Mouse (Mus musculus): ENCODE results near the gene Fam78a. TPM values are rescaled to one million over a fixed set of nuclear protein-coding genes. Genes with fewer than 3 reads are reported as not detected.

Gene Fam78a
- polyA plus RNA-seq, 1 experiment from 2014 or later: 0.46 TPM

DNA sequence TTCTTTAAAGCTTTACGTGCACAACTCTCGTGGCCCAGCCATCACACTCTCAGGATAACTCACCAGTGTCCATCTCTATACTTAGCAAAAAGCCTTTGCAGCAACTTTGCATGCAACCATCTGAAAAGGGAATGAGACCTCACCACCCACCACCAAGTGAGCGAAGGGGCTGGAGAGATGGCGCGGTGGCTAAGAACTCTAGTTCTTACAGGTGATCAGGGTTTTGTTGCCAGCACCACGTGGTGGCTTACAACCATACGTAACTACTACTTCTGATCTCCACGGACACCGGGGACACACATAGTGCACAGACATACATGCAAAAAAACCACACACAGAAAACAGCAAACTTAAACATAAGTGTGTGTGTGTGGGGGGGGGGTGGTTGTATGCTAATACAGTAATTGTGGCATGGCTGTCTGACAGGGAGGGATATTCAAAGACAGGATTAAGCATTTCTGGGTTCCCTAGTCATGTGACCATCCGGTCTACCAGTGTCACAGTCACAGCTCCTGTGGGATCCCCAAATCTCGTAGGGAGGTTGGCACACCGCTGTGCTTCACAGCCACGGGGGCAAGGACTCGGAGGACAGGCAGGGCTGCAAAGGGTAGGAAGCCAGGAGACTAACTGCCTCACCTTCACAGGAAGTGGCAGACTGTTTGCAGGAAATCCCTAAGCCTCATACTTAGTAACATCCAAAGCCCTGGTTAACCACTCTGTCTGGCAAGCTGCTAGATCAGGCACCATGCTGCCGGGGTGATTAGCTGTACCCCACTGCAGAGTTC is 21.8 kb downstream of the Fam78a start:
- Histone ChIP-seq H3K4me3 (no peak overlapping the region), H3K27me3 (no peaks in the 10 kb centered on the region), H3K27ac (replicated peaks) (no peak overlapping the region), H3K4me2 (replicated peaks) (no peak overlapping the region), H3K36me3 (no peaks in the 10 kb centered on the region), H3K9me3 (no peaks in the 10 kb centered on the region), H3K4me1 (no peaks in the 10 kb centered on the region), H3K9ac (replicated peaks) (no peak overlapping the region)
- no peak for ATAC-seq (replicated peaks)
- WGBS: 84% methylated on average over 15 of the region's 15 CpGs

GRCm38 (mm10) chr2:32061722-32062505 is 22.7 kb downstream of the Fam78a start:
- no peak overlapping the region for H3K27ac ChIP-seq (replicated peaks)
- H3K9me3 ChIP-seq: no peaks in the 10 kb centered on the region
- no peak overlapping the region for H3K4me2 ChIP-seq (replicated peaks)
- H3K4me3 ChIP-seq: no peak overlapping the region
- H3K36me3 ChIP-seq: no peaks in the 10 kb centered on the region
- H3K27me3 ChIP-seq: no peaks in the 10 kb centered on the region
- ATAC-seq (replicated peaks): no peak
- no peak overlapping the region for H3K9ac ChIP-seq (replicated peaks)
- WGBS: 81% methylated on average over 12 of the region's 12 CpGs
- no peaks in the 10 kb centered on the region for H3K4me1 ChIP-seq

DNA sequence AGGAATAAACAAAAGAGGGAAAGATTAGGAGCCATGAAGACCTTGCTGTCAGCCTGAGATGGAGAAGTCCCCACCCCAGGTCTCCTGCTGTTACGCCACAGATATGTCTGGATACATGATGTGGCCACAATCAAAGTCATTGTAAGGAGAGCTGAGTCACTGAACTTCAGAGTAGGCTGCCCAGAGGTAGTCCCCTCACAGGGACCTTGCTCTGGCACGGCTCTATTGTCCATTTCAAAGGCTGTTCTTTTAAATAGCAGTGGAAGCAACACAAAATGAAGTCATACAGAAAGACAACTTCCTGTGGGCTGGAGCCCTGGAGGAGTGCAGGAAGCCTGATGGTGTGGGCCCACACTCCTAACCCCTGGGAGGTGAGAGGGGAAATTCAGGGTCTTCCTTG is 23.5 kb downstream of the Fam78a start:
- no peaks in the 10 kb centered on the region for H3K9me3 ChIP-seq
- no peak overlapping the region for H3K4me3 ChIP-seq
- no peaks in the 10 kb centered on the region for H3K4me1 ChIP-seq
- ATAC-seq (replicated peaks): no peak
- no peak overlapping the region for H3K9ac ChIP-seq (replicated peaks)
- no peak overlapping the region for H3K27ac ChIP-seq (replicated peaks)
- H3K36me3 ChIP-seq: no peaks in the 10 kb centered on the region
- WGBS: 64% methylated on average over 2 of the region's 2 CpGs
- no peaks in the 10 kb centered on the region for H3K27me3 ChIP-seq
- H3K4me2 ChIP-seq (replicated peaks): no peak overlapping the region

- Histone ChIP-seq H3K27ac (replicated peaks) (no peak overlapping the region), H3K9me3 (no peaks in the 10 kb centered on the region)
- 62% methylated on average over 6 of the region's 6 CpGs for WGBS
Measured at GRCm38 (mm10) chr2:32060228-32060805, 24.3 kb downstream of the Fam78a start.

DNA sequence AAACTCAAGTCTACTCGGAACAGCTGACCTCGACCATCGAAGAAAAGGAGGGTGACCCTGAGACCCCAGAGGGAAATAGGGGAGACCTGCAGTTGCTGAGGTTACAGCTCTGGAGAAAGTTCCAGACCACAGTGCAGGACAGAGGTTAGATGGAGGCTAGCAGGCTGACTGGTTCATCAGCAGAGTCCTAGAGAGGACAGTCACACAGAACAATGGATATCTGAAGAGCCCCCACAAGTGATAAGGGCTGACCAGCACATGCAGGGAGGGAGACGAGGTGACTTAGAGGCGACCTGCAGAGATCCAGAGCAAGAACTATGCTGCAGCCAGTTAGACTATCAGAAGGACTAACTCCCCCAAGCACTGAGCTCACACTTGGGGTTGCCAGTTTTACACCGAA is 25.0 kb downstream of the Fam78a start:
- no peak overlapping the region for H3K27ac ChIP-seq (replicated peaks)
- no peak overlapping the region for H3K9ac ChIP-seq (replicated peaks)
- H3K36me3 ChIP-seq: no peaks in the 10 kb centered on the region
- WGBS: 77% methylated on average over 6 of the region's 6 CpGs
- H3K4me1 ChIP-seq: no peaks in the 10 kb centered on the region
- no peak overlapping the region for H3K4me3 ChIP-seq
- ATAC-seq (replicated peaks): no peak
- no peaks in the 10 kb centered on the region for H3K27me3 ChIP-seq
- no peaks in the 10 kb centered on the region for H3K9me3 ChIP-seq
- H3K4me2 ChIP-seq (replicated peaks): no peak overlapping the region

More at GRCm38 (mm10) chr2:32060228-32060805, 24.3 kb downstream of the Fam78a start:
- Histone ChIP-seq H3K27me3 (no peaks in the 10 kb centered on the region), H3K36me3 (no peaks in the 10 kb centered on the region), H3K4me1 (no peaks in the 10 kb centered on the region), H3K4me3 (no peak overlapping the region), H3K9ac (replicated peaks) (no peak overlapping the region), H3K4me2 (replicated peaks) (no peak overlapping the region)
- ATAC-seq (replicated peaks): no peak

DNA sequence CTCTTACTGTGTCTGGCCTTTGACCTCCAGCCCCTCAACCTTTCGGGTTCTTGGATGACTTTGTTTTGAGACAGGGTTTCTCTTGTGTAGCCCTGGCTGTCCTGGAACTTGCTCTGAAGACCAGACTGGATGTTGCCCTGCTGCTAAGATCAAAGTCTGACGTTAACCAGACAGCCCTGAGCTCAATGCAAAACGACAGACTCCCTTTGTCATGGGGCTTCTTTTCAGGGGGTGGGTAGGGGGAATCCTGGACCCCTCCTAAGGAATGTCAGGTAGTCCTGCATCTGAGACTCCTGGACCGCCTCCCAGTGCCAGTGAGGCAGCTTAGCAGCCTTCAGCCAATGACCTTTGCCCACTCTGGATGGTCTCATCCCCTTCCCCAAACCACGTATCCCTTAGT is 25.9 kb downstream of the Fam78a start:
- H3K4me2 ChIP-seq (replicated peaks): no peak overlapping the region
- no peaks in the 10 kb centered on the region for H3K27me3 ChIP-seq
- H3K9ac ChIP-seq (replicated peaks): no peak overlapping the region
- no peaks in the 10 kb centered on the region for H3K9me3 ChIP-seq
- no peak for ATAC-seq (replicated peaks)
- 44% methylated on average over 5 of the region's 5 CpGs for WGBS
- H3K36me3 ChIP-seq: peaks cover under 1% of the 10 kb centered on the region; the same call in 1 of the 2 replicates
- no peak overlapping the region for H3K4me3 ChIP-seq
- no peaks in the 10 kb centered on the region for H3K4me1 ChIP-seq
- no peak overlapping the region for H3K27ac ChIP-seq (replicated peaks)

- H3K36me3 ChIP-seq: peaks cover 5% of the 10 kb centered on the region; the same call in 1 of the 2 replicates
- WGBS: 67% methylated on average over 9 of the region's 9 CpGs
- H3K27me3 ChIP-seq: no peaks in the 10 kb centered on the region
- no peaks in the 10 kb centered on the region for H3K4me1 ChIP-seq
- no peak overlapping the region for H3K9ac ChIP-seq (replicated peaks)
- H3K9me3 ChIP-seq: no peaks in the 10 kb centered on the region
- no peak overlapping the region for H3K27ac ChIP-seq (replicated peaks)
- no peak for ATAC-seq (replicated peaks)
- no peak overlapping the region for H3K4me3 ChIP-seq
- H3K4me2 ChIP-seq (replicated peaks): no peak overlapping the region
Measured at GRCm38 (mm10) chr2:32058241-32058640, 26.4 kb downstream of the Fam78a start.

GRCm38 (mm10) chr2:32057794-32058193 is 26.9 kb downstream of the Fam78a start:
- no peak for ATAC-seq (replicated peaks)
- H3K4me2 ChIP-seq (replicated peaks): no peak overlapping the region
- H3K4me3 ChIP-seq: no peak overlapping the region
- no peaks in the 10 kb centered on the region for H3K27me3 ChIP-seq
- no peaks in the 10 kb centered on the region for H3K4me1 ChIP-seq
- H3K9ac ChIP-seq (replicated peaks): no peak overlapping the region
- H3K9me3 ChIP-seq: no peaks in the 10 kb centered on the region
- no peak overlapping the region for H3K27ac ChIP-seq (replicated peaks)
- H3K36me3 ChIP-seq: peaks cover 5% of the 10 kb centered on the region; the same call in 1 of the 2 replicates
- WGBS: 84% methylated on average over 4 of the region's 4 CpGs

DNA sequence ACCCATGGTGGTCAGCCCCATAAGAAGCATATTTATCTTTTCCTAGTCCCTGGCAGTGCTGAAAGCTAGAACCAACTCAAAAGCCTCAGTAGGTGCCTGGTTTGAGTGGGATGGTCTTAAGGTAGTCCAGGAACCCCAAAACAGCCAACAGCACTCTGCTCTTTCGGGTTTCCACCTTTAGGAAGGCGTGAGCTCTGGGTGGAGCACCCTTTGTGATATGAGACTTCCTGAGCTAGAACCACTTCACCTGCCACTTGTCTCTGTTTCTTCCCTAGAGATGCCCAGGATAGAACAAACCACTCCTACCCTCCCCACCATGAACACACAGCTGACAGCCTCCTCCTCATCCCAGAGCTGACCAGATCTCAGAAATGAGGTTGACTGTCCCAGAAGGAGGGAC is 27.3 kb downstream of the Fam78a start:
- no peaks in the 10 kb centered on the region for H3K27me3 ChIP-seq
- 96% methylated on average over 2 of the region's 2 CpGs for WGBS

DNA sequence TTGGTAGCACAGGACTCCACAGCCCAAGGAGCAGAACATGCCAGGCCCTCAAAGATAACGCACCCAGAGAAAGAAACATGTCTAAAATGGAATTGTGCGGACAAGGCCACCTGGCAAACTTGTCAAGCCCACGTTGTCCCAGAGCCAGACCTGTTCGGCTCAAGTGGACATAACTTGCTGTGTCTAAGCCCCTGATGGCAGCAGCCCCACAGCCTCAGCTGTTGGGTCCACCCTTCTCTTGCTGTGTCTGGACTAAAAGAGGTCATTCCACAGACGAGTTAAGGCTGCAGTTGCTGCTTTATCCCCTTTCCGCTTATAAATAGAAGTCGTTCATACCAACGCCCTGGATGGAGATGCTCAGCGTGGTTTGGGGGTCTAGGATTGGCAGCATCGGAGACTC is 28.1 kb downstream of the Fam78a start:
- peaks cover 17% of the 10 kb centered on the region; the same call in 1 of the 2 replicates for H3K36me3 ChIP-seq
- no peak for ATAC-seq (replicated peaks)
- no peak overlapping the region for H3K4me3 ChIP-seq
- 91% methylated on average over 10 of the region's 10 CpGs for WGBS
- H3K9ac ChIP-seq (replicated peaks): no peak overlapping the region
- no peaks in the 10 kb centered on the region for H3K27me3 ChIP-seq
- no peak overlapping the region for H3K4me2 ChIP-seq (replicated peaks)
- H3K9me3 ChIP-seq: no peaks in the 10 kb centered on the region
- no peaks in the 10 kb centered on the region for H3K4me1 ChIP-seq
- no peak overlapping the region for H3K27ac ChIP-seq (replicated peaks)

More for the DNA sequence above, 27.3 kb downstream of the Fam78a start:
- no peak overlapping the region for H3K27ac ChIP-seq (replicated peaks)
- no peaks in the 10 kb centered on the region for H3K4me1 ChIP-seq
- H3K4me3 ChIP-seq: no peak overlapping the region
- no peak overlapping the region for H3K9ac ChIP-seq (replicated peaks)
- ATAC-seq (replicated peaks): no peak
- H3K4me2 ChIP-seq (replicated peaks): no peak overlapping the region
- no peaks in the 10 kb centered on the region for H3K9me3 ChIP-seq
- peaks cover 8% of the 10 kb centered on the region; the same call in 1 of the 2 replicates for H3K36me3 ChIP-seq

DNA sequence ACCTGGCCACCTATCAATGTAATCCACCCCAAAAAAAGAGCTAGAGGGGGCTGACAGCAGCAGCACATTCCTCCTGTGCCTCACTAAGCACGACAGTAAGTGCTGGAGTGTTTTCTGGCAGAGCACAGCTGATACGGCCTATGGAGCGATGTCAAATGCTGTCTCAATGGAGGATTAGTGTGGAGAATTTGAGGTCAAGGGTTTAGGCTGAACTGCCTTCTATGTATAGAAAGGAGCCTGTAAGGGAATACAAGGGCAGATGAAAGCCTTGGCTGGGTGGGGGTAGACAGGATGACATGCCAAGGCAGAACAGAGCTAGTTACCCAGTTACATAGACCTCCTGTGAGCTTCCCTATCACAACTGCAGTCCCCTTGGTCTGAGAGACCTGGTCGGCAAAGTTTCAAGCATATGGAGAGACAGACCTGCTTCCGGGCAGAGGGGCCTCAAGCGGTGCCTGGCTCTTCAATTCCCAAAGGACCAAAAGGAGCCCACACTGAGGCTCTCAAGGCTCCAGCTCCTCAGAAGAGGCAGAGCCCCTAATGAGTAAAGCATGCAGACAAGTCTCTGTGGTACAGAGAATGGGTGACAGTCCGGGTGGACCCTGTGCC is 29.2 kb downstream of the Fam78a start:
- Histone ChIP-seq H3K36me3 (peaks cover 25% of the 10 kb centered on the region; the same call in 1 of the 2 replicates), H3K9me3 (no peaks in the 10 kb centered on the region), H3K27me3 (no peaks in the 10 kb centered on the region), H3K4me1 (no peaks in the 10 kb centered on the region), H3K9ac (replicated peaks) (no peak overlapping the region), H3K4me2 (replicated peaks) (no peak overlapping the region), H3K27ac (replicated peaks) (no peak overlapping the region), H3K4me3 (no peak overlapping the region)
- WGBS: 63% methylated on average over 7 of the region's 7 CpGs
- ATAC-seq (replicated peaks): no peak

- WGBS: 94% methylated on average over 7 of the region's 7 CpGs
- Histone ChIP-seq H3K9me3 (no peaks in the 10 kb centered on the region), H3K27me3 (no peaks in the 10 kb centered on the region), H3K4me3 (no peak overlapping the region), H3K4me1 (no peaks in the 10 kb centered on the region), H3K9ac (replicated peaks) (no peak overlapping the region), H3K36me3 (peaks cover 52% of the 10 kb centered on the region; the same call in 1 of the 2 replicates), H3K4me2 (replicated peaks) (no peak overlapping the region), H3K27ac (replicated peaks) (no peak overlapping the region)
- ATAC-seq (replicated peaks): no peak
Measured at GRCm38 (mm10) chr2:32052418-32052817, 32.2 kb downstream of the Fam78a start.

Data from forebrain, embryonic 15.5 days (tissue).